Mouse (Mus musculus) hindbrain, postnatal 0 days (tissue): ENCODE measurements around the gene Cfap161. TPM values are rescaled to one million over a fixed set of nuclear protein-coding genes. Genes with fewer than 3 reads are reported as not detected.
A peak's percentile ranks its signal among the peaks of the same experiment; 100 is the strongest.

Source experiments
- ATAC-seq: fragments of 200-750 bp; cut with Nextera tagmentation; 2 replicates; pipeline ENCODE4 v1.8.0; 2017; ENCODE audit warnings: mild to moderate bottlenecking, moderate TSS enrichment, moderate library complexity
- DNase-seq: peaks from one replicate; pipeline ENCODE4 v3.0.0-alpha.2; 2015; ENCODE audit warnings: low spot score
- H3K27ac ChIP-seq: fragments of 300-500 bp; sonication (generic); 2 replicates; pipeline ENCODE4 v1.5.1; 2014; ENCODE audit warnings: mild to moderate bottlenecking
- H3K27me3 ChIP-seq: fragments of 300-500 bp; sonication (generic); 2 replicates; pipeline ENCODE4 v1.6.1; 2014; ENCODE audit warnings: low read length, mixed read lengths; ENCODE audit not compliant: insufficient read depth
- H3K36me3 ChIP-seq: fragments of 300-500 bp; sonication (generic); 2 replicates; pipeline ENCODE4 v1.6.1; 2014; ENCODE audit warnings: low read length, mixed read lengths; ENCODE audit not compliant: insufficient read depth
- H3K4me1 ChIP-seq: fragments of 300-500 bp; sonication (generic); 2 replicates; pipeline ENCODE4 v1.6.1; 2014; ENCODE audit warnings: antibody characterized with exemption, low read length, mixed read lengths; ENCODE audit not compliant: insufficient read depth
- H3K4me2 ChIP-seq: fragments of 300-500 bp; sonication (generic); 2 replicates; pipeline ENCODE4 v1.6.1; 2014; ENCODE audit warnings: low read depth, mild to moderate bottlenecking, low read length, moderate library complexity, mixed read lengths
- H3K4me3 ChIP-seq: fragments of 300-500 bp; sonication (generic); 2 replicates; pipeline ENCODE4 v1.5.1; 2014; ENCODE audit warnings: low read length
- H3K9ac ChIP-seq: fragments of 300-500 bp; sonication (generic); replicated peaks from 2 replicates; pipeline ENCODE4 v1.6.1; 2014; ENCODE audit warnings: mild to moderate bottlenecking, low read length, moderate library complexity, mixed read lengths
- H3K9me3 ChIP-seq: fragments of 300-500 bp; sonication (generic); 2 replicates; pipeline ENCODE4 v1.6.1; 2016; ENCODE audit warnings: low read length, mixed read lengths
- CTCF ChIP-seq: IDR thresholded peaks from 2 replicates; pipeline ENCODE4 v1.5.1; 2016; ENCODE audit warnings: antibody characterized with exemption, control low read depth, low read depth
- whole genome bisulfite sequencing: fragments of 180-500 bp; shearing (Covaris S2); extraction: QIAGEN DNeasy Blood & Tissue Kit; methylation state at CpG from one replicate; pipeline ENCODE4 v1.1.7; 2014; 5-methylcytosine and 5-hydroxymethylcytosine counted together
- polyA plus RNA-seq: library from polyadenylated mRNA; unstranded; fragments of >200 nt; fragmentation: Nextera tagmentation; extraction: Ambion mirVana; gene quantifications from 2 replicates; pipeline ENCODE4 v1.2.1, GENCODE M21; 2015
- total RNA-seq: library from RNA; depleted of rRNA; stranded (reverse); fragments of >200 nt; gene quantifications from 2 replicates; pipeline ENCODE4 v1.2.3, GENCODE M21; 2014

The Cfap161 gene
- total and polyA plus RNA-seq, 2 experiments from 2014 or later = 2.1 to 2.5 TPM

DNA sequence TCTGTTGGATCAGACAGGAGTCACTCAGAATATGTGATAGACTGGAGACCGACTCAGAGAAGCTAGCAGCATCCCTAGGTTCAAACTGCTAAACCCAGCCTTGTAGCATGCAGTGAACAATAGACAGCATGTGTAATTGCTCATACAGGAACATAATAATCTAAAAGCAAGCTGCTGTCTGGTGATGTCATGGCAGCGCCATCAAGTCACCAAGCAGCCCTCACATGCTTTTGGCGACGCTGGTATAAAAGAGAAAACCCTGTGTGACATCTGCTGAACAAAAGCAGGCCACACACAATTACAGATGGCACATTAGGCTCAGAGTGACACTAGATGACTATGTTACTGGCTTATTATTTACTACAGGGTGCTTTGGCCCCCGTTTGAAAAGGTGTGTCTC lies 1.5 kb upstream of the Cfap161 start:
- Histone ChIP-seq H3K27me3 (no peaks in the 10 kb centered on the region), H3K27ac (no peak overlapping the region), H3K4me3 (no peak overlapping the region), H3K36me3 (no peaks in the 10 kb centered on the region), H3K9me3 (no peaks in the 10 kb centered on the region), H3K4me1 (no peaks in the 10 kb centered on the region), H3K9ac (no peak overlapping the region), H3K4me2 (no peak overlapping the region)
- ATAC-seq = no peak
- TF ChIP-seq CTCF = no peak
- DNase-seq = no peak
- WGBS = 33% methylated on average over 5 of the region's 5 CpGs

DNA sequence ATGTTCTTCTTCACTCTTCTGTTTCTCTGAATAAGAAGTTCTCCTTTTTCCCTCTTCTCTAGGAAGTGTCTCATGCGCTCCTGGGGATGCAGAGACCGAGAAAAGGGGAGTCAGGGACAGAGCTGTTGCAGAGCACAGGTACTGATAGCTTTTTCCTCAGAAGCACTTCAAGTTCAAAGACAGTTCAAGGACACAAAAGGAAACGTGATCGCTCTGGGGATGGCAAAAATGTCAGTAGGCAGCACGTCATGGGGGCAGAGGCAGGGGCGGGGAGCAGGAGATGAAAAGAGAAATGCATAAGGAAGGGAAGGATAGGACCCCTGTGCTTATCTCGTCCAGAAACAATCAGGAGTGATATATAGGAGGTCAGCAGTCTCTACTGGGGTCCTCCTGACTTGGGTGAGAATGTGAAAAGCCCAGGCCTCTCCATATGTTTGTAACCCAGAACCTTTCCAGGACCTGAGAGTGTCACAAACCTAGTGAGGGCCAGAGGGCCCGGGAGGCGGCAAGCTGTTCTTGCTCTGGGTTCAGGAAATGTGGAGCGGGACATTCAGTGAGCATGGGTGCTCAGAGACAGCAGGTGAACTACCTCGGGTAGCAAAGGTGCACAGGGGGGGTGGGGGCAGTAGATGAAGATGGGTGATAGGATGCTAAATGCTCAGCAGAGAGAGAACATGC lies 535 bp downstream of the Cfap161 start:
- H3K4me1 ChIP-seq = no peaks in the 10 kb centered on the region
- no peaks in the 10 kb centered on the region for H3K36me3 ChIP-seq
- H3K9ac ChIP-seq = 0 out of 2 replicates have a peak overlapping the region, but pooled peaks have one; percentile 9
- H3K4me2 ChIP-seq = peak overlapping the region; percentile 17; the same call in 1 of the 2 replicates
- no peak for TF ChIP-seq CTCF
- H3K27ac ChIP-seq = no peak overlapping the region
- no peak overlapping the region for H3K4me3 ChIP-seq
- ATAC-seq (peak; percentile 33; the same call in 1 of the 2 replicates), DNase-seq (no peak)
- 48% methylated on average over 11 of the region's 11 CpGs for WGBS
- H3K27me3 ChIP-seq = no peaks in the 10 kb centered on the region
- H3K9me3 ChIP-seq = no peaks in the 10 kb centered on the region

DNA sequence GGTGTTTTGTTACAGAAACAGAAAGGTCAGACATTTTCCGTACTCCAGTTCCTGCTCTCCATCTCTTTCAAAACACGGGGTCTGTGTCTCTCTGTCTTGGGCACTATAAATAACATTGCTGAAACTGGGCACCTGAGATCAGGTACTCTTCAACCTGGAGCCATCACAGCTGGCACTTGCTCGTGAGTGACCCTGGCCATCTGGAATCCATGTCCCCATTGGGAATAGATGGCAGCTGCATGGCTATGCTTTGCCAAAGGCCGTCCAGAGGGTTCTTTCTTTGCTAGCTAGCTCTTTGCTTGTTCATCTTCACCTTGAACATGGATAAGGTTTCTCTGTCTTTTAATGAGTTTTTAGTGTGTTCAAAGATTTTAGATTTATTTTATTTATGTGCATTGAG lies 13.8 kb downstream of the Cfap161 start:
- Histone ChIP-seq H3K4me2 (no peak overlapping the region), H3K9ac (no peak overlapping the region), H3K9me3 (no peaks in the 10 kb centered on the region), H3K4me3 (no peak overlapping the region), H3K27ac (no peak overlapping the region), H3K4me1 (no peaks in the 10 kb centered on the region), H3K27me3 (no peaks in the 10 kb centered on the region), H3K36me3 (no peaks in the 10 kb centered on the region)
- DNase-seq (no peak), ATAC-seq (no peak)
- no peak for TF ChIP-seq CTCF
- 78% methylated on average over 4 of the region's 4 CpGs for WGBS

DNA sequence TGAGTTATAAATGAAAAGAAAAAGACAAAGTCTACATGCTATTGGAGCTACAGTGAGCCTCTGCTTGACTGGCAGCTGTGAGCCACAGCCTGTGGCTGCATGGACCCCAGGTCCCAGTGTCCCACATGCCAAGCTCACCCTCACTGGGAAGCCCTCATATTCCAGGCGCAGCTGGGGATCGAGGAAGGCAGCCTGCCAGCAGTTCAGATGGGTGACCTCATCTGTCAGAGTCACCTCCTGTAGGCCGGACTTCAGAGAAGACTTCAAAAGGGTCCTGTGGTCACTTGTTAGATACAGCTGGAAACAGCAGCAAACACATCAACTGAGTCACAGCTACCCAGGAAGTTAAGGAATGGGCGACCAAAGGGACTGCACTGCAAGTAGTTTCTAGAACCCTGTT lies 14.7 kb downstream of the Cfap161 start:
- Histone ChIP-seq H3K9me3 (no peaks in the 10 kb centered on the region), H3K36me3 (no peaks in the 10 kb centered on the region), H3K4me3 (no peak overlapping the region), H3K4me1 (no peaks in the 10 kb centered on the region), H3K9ac (no peak overlapping the region), H3K4me2 (no peak overlapping the region), H3K27ac (no peak overlapping the region), H3K27me3 (no peaks in the 10 kb centered on the region)
- 70% methylated on average over 4 of the region's 4 CpGs for WGBS
- DNase-seq (no peak), ATAC-seq (no peak)
- TF ChIP-seq CTCF = no peak

DNA sequence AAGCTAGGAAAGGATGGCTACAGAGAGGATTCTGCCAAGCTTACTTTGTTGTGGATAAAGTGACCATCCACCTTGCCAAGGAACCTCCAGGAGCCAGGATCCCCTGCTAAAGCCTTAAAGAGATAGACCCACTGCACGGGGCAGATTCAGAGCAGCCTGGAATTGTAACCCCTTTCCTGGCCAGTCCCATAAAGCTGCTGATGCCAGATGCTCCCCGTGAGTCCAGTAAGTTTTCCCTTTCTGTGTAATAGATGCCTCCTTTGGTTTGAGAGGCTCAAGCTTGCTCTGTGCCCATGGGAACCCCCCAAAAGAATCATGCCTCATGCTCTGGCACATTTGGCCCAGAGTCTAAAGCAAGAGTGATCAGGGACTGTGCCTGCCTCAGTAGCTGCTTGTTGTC lies 15.7 kb downstream of the Cfap161 start:
- TF ChIP-seq CTCF = no peak
- ATAC-seq = no peak
- DNase-seq = no peak
- H3K36me3 ChIP-seq = no peaks in the 10 kb centered on the region
- H3K9ac ChIP-seq = no peak overlapping the region
- no peaks in the 10 kb centered on the region for H3K27me3 ChIP-seq
- no peaks in the 10 kb centered on the region for H3K4me1 ChIP-seq
- H3K27ac ChIP-seq = no peak overlapping the region
- no peak overlapping the region for H3K4me3 ChIP-seq
- no peaks in the 10 kb centered on the region for H3K9me3 ChIP-seq
- H3K4me2 ChIP-seq = no peak overlapping the region
- 72% methylated on average over 2 of the region's 2 CpGs for WGBS

DNA sequence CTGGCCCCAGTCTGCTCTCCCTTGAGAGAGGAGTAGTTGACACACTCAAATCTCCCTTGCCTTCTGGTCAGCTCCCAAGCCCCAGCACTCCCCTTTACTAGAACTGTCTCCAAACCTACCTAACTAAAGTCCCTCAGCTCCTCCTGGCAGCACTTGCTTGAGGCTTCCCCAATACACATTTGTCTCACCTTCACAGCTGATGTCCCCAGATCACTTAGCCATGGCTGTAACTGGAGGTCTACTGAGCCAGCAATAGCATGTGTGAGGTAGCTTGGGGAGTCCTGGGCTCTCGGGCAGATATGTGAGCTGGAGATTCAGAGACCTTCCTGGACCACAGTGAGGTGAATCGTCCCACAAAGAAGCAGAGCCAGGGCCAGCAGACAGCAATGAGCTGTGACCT lies 16.2 kb downstream of the Cfap161 start:
- TF ChIP-seq CTCF = no peak
- ATAC-seq (no peak), DNase-seq (no peak)
- H3K4me1 ChIP-seq = no peaks in the 10 kb centered on the region
- H3K27ac ChIP-seq = no peak overlapping the region
- H3K9ac ChIP-seq = no peak overlapping the region
- no peak overlapping the region for H3K4me2 ChIP-seq
- H3K9me3 ChIP-seq = no peaks in the 10 kb centered on the region
- H3K36me3 ChIP-seq = no peaks in the 10 kb centered on the region
- H3K27me3 ChIP-seq = no peaks in the 10 kb centered on the region
- 78% methylated on average over 2 of the region's 2 CpGs for WGBS
- H3K4me3 ChIP-seq = no peak overlapping the region

DNA sequence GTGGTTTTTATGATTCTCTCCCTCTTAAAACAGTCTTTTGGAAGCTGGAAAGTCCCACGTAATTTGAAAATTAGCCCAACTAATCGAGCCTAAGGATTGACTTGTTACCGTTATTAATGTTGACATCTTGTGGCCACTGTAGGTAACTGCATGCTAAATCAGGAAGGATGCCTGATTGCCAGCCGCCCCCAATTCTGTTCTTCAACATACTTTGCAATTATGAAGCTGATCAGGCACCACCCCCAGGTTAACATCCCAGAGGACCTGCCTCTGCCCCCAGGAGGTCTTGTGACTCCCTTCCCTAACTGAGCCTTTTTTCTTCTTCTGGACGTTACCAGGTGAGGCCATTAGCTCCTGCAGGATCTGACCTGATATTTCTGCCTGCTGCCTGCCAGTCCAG lies 20.0 kb downstream of the Cfap161 start:
- H3K4me3 ChIP-seq = no peak overlapping the region
- no peaks in the 10 kb centered on the region for H3K27me3 ChIP-seq
- no peaks in the 10 kb centered on the region for H3K36me3 ChIP-seq
- H3K27ac ChIP-seq = no peak overlapping the region
- 18% methylated on average over 5 of the region's 5 CpGs for WGBS
- no peaks in the 10 kb centered on the region for H3K9me3 ChIP-seq
- H3K9ac ChIP-seq = no peak overlapping the region
- H3K4me2 ChIP-seq = no peak overlapping the region
- peak; percentile 81 for TF ChIP-seq CTCF
- H3K4me1 ChIP-seq = no peaks in the 10 kb centered on the region
- peak; percentile 70 for DNase-seq
- ATAC-seq = no peak
